Mouse (Mus musculus) T-cell, adult 2 months (primary cell): Measurements from ENCODE around the gene Capn15.

Experiments used
- DNase-seq: peaks from one replicate; pipeline ENCODE4 v3.0.0; 2022; ENCODE audit warnings: low spot score

Capn15 gene

GRCm38 (mm10) chr17:25954671-25955070, 30.9 kb downstream of the Capn15 start:
- DNase-seq: no peak

GRCm38 (mm10) chr17:25953161-25953560, 32.4 kb downstream of the Capn15 start:
- DNase-seq: no peak

GRCm38 (mm10) chr17:25951803-25952623, 33.6 kb downstream of the Capn15 start, which contains the start of gene A930017K11Rik:
Gene A930017K11Rik, minus strand, starts transcription at chr17:25952565.
- DNase-seq: no peak

GRCm38 (mm10) chr17:25951225-25951802, 34.3 kb downstream of the Capn15 start:
- no peak for DNase-seq

GRCm38 (mm10) chr17:25950706-25951105, 34.9 kb downstream of the Capn15 start:
- no peak for DNase-seq

GRCm38 (mm10) chr17:25949981-25950380, 35.6 kb downstream of the Capn15 start:
- DNase-seq: no peak

GRCm38 (mm10) chr17:25948051-25948450, 37.5 kb downstream of the Capn15 start:
- no peak for DNase-seq

GRCm38 (mm10) chr17:25947576-25947975, 38.0 kb downstream of the Capn15 start:
- no peak for DNase-seq

GRCm38 (mm10) chr17:25946891-25947290, 38.7 kb downstream of the Capn15 start:
- no peak for DNase-seq

- DNase-seq: no peak
Observed at GRCm38 (mm10) chr17:25946349-25946748, 39.2 kb downstream of the Capn15 start.

GRCm38 (mm10) chr17:25945517-25946155, 40.0 kb downstream of the Capn15 start:
- DNase-seq: no peak

GRCm38 (mm10) chr17:25944366-25945163, 41.0 kb downstream of the Capn15 start, which contains the start of the genes Pigq and Nhlrc4:
Gene Pigq, minus strand, starts transcription at chr17:25944936.
Gene Nhlrc4, minus strand, starts transcription at chr17:25944961.
- no peak for DNase-seq

- DNase-seq: no peak
Observed at GRCm38 (mm10) chr17:25943769-25944168, 41.8 kb downstream of the Capn15 start.

- no peak for DNase-seq
Observed at GRCm38 (mm10) chr17:25943221-25943620, 42.4 kb downstream of the Capn15 start.

GRCm38 (mm10) chr17:25942597-25943151, 42.9 kb downstream of the Capn15 start:
- no peak for DNase-seq

GRCm38 (mm10) chr17:25941511-25942241, 43.9 kb downstream of the Capn15 start:
- DNase-seq: peak; percentile 70

GRCm38 (mm10) chr17:25934526-25934925, 51.1 kb downstream of the Capn15 start:
- no peak for DNase-seq

- no peak for DNase-seq
Observed at GRCm38 (mm10) chr17:25925348-25925747, 60.2 kb downstream of the Capn15 start.

GRCm38 (mm10) chr17:25922120-25922519, 63.5 kb downstream of the Capn15 start:
- DNase-seq: no peak

- peak; percentile 100 for DNase-seq
Observed at GRCm38 (mm10) chr17:25919786-25920642, 65.6 kb downstream of the Capn15 start.
